Mouse (Mus musculus) gastrocnemius, postnatal 36 days (tissue): ENCODE measurements around the gene D430019H16Rik. TPM values are rescaled to one million over a fixed set of nuclear protein-coding genes. Genes with fewer than 3 reads are reported as not detected.

Experiments
- DNase-seq, 2 experiments: peaks; one replicate each; pipeline ENCODE4 v3.0.0; 2022
- intact Hi-C: fragments of 180-260 bp; cut with DNase I; formaldehyde crosslinking; loops from one replicate; pipeline ENCODE4 v1.15.1; 2025
- long read RNA-seq, 2 experiments: library from polyadenylated mRNA; stranded (forward); transcript quantifications; one replicate each; pipeline ENCODE4 v2.0.0; 2021
- total RNA-seq, 2 experiments: library from RNA; stranded (reverse); gene quantifications; 2 replicates each; pipeline ENCODE4 v1.2.3; 2021

Gene D430019H16Rik
- under 1 TPM; 0.23 to 0.42 TPM for total RNA-seq
- long read RNA-seq, experiment 1, result 0 reads
- long read RNA-seq, experiment 2, result 0 reads

GRCm38 (mm10) chr12:105453670-105454257 is at the start of gene D430019H16Rik:
TSS of gene D430019H16Rik (plus strand) at chr12:105453856.
- DNase-seq, result peak; percentile 47 to 49
- intact Hi-C loops, result no loop called here

- DNase-seq, result no peak
- intact Hi-C loops, result no loop called here
Observed at GRCm38 (mm10) chr12:105406008-105406407, 47.6 kb upstream of the D430019H16Rik start.

- no peak for DNase-seq
- intact Hi-C loops, result no loop called here
Observed at GRCm38 (mm10) chr12:105413909-105414308, 39.7 kb upstream of the D430019H16Rik start.

- no peak for DNase-seq
- intact Hi-C loops, result loop anchor here (10.0 kb wide), 1 partner anchor 346 kb away; no protein-coding TSS in a partner anchor
Observed at GRCm38 (mm10) chr12:105420476-105420875, 33.2 kb upstream of the D430019H16Rik start.

GRCm38 (mm10) chr12:105426541-105426940 is 27.1 kb upstream of the D430019H16Rik start:
- DNase-seq, result no peak
- intact Hi-C loops, result loop anchor here (10.0 kb wide), 1 partner anchor 352 kb away; no protein-coding TSS in a partner anchor

- DNase-seq, result peak; percentile 26 to 49
- intact Hi-C loops, result loop anchor here (10.0 kb wide), 1 partner anchor 352 kb away; no protein-coding TSS in a partner anchor
Observed at GRCm38 (mm10) chr12:105427039-105427757, 26.5 kb upstream of the D430019H16Rik start.

GRCm38 (mm10) chr12:105431872-105432271 is 21.8 kb upstream of the D430019H16Rik start:
- intact Hi-C loops, result no loop called here
- DNase-seq, result no peak

GRCm38 (mm10) chr12:105432807-105433206 is 20.8 kb upstream of the D430019H16Rik start:
- no peak for DNase-seq
- intact Hi-C loops, result no loop called here

- DNase-seq, result no peak
- intact Hi-C loops, result no loop called here
Observed at GRCm38 (mm10) chr12:105438259-105438658, 15.4 kb upstream of the D430019H16Rik start.

- DNase-seq, result no peak
- intact Hi-C loops, result no loop called here
Observed at GRCm38 (mm10) chr12:105439976-105440375, 13.7 kb upstream of the D430019H16Rik start.

GRCm38 (mm10) chr12:105443569-105443968 is 10.1 kb upstream of the D430019H16Rik start:
- intact Hi-C loops, result no loop called here

GRCm38 (mm10) chr12:105445767-105446166 is 7.9 kb upstream of the D430019H16Rik start:
- intact Hi-C loops, result no loop called here
- DNase-seq, result no peak

More at GRCm38 (mm10) chr12:105443569-105443968, 10.1 kb upstream of the D430019H16Rik start:
- no peak for DNase-seq

GRCm38 (mm10) chr12:105449239-105449638 is 4.4 kb upstream of the D430019H16Rik start:
- no peak for DNase-seq
- intact Hi-C loops, result no loop called here

GRCm38 (mm10) chr12:105454258-105455062 is 804 bp downstream of the D430019H16Rik start:
- no peak for DNase-seq
- intact Hi-C loops, result no loop called here

- no peak for DNase-seq
- intact Hi-C loops, result no loop called here
Observed at GRCm38 (mm10) chr12:105455063-105455559, 1.5 kb downstream of the D430019H16Rik start.

GRCm38 (mm10) chr12:105458791-105459190 is 5.1 kb downstream of the D430019H16Rik start:
- intact Hi-C loops, result no loop called here

GRCm38 (mm10) chr12:105461066-105461465 is 7.4 kb downstream of the D430019H16Rik start:
- no peak for DNase-seq
- intact Hi-C loops, result no loop called here

More at GRCm38 (mm10) chr12:105458791-105459190, 5.1 kb downstream of the D430019H16Rik start:
- DNase-seq, result no peak

- DNase-seq, result no peak
- intact Hi-C loops, result no loop called here
Observed at GRCm38 (mm10) chr12:105469026-105469425, 15.4 kb downstream of the D430019H16Rik start.

GRCm38 (mm10) chr12:105475230-105475911 is 21.7 kb downstream of the D430019H16Rik start:
- DNase-seq, result no peak
- intact Hi-C loops, result no loop called here

- DNase-seq, result peak in 1 of 2 experiments; percentile 63
- intact Hi-C loops, result no loop called here
Observed at GRCm38 (mm10) chr12:105476453-105476852, 22.8 kb downstream of the D430019H16Rik start.
